Mouse (Mus musculus): ENCODE results near the gene Thoc5.

The Thoc5 gene

GRCm38 (mm10) chr11:4894848-4895816 lies at the start of gene Thoc5:
Thoc5 (plus strand) TSS chr11:4895320.
- peak; percentile 85 to 93 for DNase-seq (ENCODE audit: inconsistent age in 2 of 2, low spot score in 1 of 2)

- peak; percentile 55 to 86 for DNase-seq (ENCODE audit: inconsistent age in 2 of 2, low spot score in 1 of 2)
Observed at GRCm38 (mm10) chr11:4848483-4849248, 46.5 kb upstream of the Thoc5 start.

GRCm38 (mm10) chr11:4849258-4849943 lies 45.7 kb upstream of the Thoc5 start, which contains the start of gene Nf2:
Nf2 (minus strand) TSS chr11:4849536.
- DNase-seq (ENCODE audit: inconsistent age in 2 of 2, low spot score in 1 of 2), result peak; percentile 98 to 99

- DNase-seq (ENCODE audit: inconsistent age in 2 of 2, low spot score in 1 of 2), result no peak
Observed at GRCm38 (mm10) chr11:4850404-4850803, 44.7 kb upstream of the Thoc5 start.

- no peak for DNase-seq (ENCODE audit: inconsistent age in 2 of 2, low spot score in 1 of 2)
Observed at GRCm38 (mm10) chr11:4853021-4853420, 42.1 kb upstream of the Thoc5 start.

- no peak for DNase-seq (ENCODE audit: inconsistent age in 2 of 2, low spot score in 1 of 2)
Observed at GRCm38 (mm10) chr11:4854181-4854580, 40.9 kb upstream of the Thoc5 start.

- no peak for DNase-seq (ENCODE audit: inconsistent age in 2 of 2, low spot score in 1 of 2)
Observed at GRCm38 (mm10) chr11:4858416-4858815, 36.7 kb upstream of the Thoc5 start.

GRCm38 (mm10) chr11:4860986-4861385 lies 34.1 kb upstream of the Thoc5 start:
- no peak for DNase-seq (ENCODE audit: inconsistent age in 2 of 2, low spot score in 1 of 2)

- DNase-seq (ENCODE audit: inconsistent age in 2 of 2, low spot score in 1 of 2), result no peak
Observed at GRCm38 (mm10) chr11:4861816-4862604, 33.1 kb upstream of the Thoc5 start.

- no peak for DNase-seq (ENCODE audit: inconsistent age in 2 of 2, low spot score in 1 of 2)
Observed at GRCm38 (mm10) chr11:4862730-4863129, 32.4 kb upstream of the Thoc5 start.

- peak; percentile 50 to 85 for DNase-seq (ENCODE audit: inconsistent age in 2 of 2, low spot score in 1 of 2)
Observed at GRCm38 (mm10) chr11:4865645-4866251, 29.4 kb upstream of the Thoc5 start.

- DNase-seq (ENCODE audit: inconsistent age in 2 of 2, low spot score in 1 of 2), result peak; percentile 79 to 91
Observed at GRCm38 (mm10) chr11:4873755-4874475, 21.2 kb upstream of the Thoc5 start, which contains the start of gene Nipsnap1. Nipsnap1 (plus strand) TSS chr11:4873951.

GRCm38 (mm10) chr11:4874551-4874950 lies 20.6 kb upstream of the Thoc5 start:
- DNase-seq (ENCODE audit: inconsistent age in 2 of 2, low spot score in 1 of 2), result peak; percentile 15 to 51

GRCm38 (mm10) chr11:4881087-4881486 lies 14.0 kb upstream of the Thoc5 start:
- DNase-seq (ENCODE audit: inconsistent age in 2 of 2, low spot score in 1 of 2), result no peak

GRCm38 (mm10) chr11:4882892-4883627 lies 12.1 kb upstream of the Thoc5 start:
- DNase-seq (ENCODE audit: inconsistent age in 2 of 2, low spot score in 1 of 2), result peak; percentile 21 to 64

- DNase-seq (ENCODE audit: inconsistent age in 2 of 2, low spot score in 1 of 2), result peak; percentile 25 to 80
Observed at GRCm38 (mm10) chr11:4885385-4885903, 9.7 kb upstream of the Thoc5 start.

- no peak for DNase-seq (ENCODE audit: inconsistent age in 2 of 2, low spot score in 1 of 2)
Observed at GRCm38 (mm10) chr11:4886987-4887386, 8.1 kb upstream of the Thoc5 start.

GRCm38 (mm10) chr11:4900437-4900836 lies 5.3 kb downstream of the Thoc5 start:
- peak in 1 of 2 experiments; percentile 46 for DNase-seq (ENCODE audit: inconsistent age in 2 of 2, low spot score in 1 of 2)
